Mouse (Mus musculus) lung, postnatal 14 days (tissue): ENCODE data around the gene Krt7.

Experiments used
- DNase-seq: peaks from one replicate; pipeline ENCODE4 v3.0.0; 2021

Gene Krt7

DNA sequence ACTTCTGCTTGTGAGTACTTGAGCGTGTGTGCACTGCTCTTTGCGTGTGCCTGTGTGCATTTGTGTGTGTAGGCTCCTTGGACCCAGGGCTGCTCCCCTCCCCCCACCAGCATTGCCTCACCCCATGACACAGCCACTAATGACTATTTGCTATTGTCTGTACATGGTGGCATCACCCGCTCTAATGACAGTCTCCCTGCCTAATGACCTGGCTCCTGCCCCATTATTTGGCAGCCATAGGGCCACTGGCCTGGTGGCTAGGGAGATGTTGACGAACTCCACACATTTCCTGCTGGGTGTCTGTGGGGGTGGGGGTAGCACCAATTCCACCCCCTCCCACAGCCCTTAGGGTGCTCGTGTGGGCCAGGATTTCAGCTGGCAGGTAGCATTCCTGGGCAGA lies 32.2 kb upstream of the Krt7 start:
- no peak for DNase-seq

DNA sequence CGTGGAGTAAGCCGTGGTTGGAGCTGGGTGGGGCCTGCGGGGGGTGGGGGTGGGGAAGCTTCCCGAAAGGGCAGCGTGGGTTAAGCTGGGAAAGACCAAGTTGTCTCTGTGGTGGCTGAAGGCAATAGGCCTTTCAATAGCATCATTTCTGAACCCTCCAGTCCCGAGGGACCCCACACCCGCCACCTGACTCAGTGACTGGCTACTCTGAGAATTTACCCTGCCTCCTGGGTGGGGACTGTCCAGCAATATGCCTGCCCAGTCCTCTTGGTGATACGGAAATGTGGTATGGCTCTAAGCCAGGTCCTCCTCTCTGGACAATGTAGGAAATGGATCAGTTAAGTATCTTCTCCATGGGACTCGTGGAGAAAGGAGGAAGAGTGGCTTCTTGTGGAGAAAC lies 29.1 kb upstream of the Krt7 start:
- peak; percentile 77 for DNase-seq

DNA sequence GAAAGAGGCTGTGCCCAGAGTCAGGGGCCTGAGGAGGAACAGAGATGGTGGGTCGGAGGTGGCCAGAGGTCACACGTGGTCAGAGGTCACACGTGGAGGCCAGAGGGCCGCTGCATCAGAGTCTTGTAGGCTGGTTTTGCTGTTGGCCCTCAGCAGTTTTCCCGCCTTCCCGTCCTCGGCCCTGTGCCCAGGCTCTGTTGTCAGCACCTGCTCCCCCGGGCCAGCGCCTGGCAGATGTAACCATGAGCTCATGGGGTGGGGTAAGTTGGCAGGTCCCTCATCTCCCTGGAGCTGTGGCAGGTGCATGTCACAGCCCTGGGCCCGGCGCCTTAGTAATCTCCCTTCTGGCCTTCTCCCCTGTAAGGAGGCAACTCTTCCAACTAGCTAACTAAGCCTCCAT lies 28.0 kb upstream of the Krt7 start:
- no peak for DNase-seq

DNA sequence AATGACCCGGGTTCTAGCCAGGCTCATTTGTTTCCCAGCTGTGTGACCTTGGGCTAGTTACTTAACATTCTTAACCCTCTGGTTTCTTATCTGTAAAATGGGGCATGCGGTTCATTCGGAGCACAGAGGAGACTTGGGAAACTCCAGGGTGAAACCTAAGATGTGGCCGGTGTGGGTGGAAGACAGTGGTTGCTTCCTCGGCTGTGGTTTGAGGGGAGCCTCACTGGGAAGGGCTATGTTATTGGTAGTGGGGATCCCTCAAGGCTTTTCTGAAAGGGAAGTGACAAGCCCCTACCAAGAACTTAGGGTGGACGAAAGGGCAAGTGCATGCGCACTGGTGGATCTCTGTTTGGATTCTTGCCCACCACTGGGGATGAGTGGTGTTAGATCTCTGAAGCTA lies 26.2 kb upstream of the Krt7 start:
- no peak for DNase-seq

DNA sequence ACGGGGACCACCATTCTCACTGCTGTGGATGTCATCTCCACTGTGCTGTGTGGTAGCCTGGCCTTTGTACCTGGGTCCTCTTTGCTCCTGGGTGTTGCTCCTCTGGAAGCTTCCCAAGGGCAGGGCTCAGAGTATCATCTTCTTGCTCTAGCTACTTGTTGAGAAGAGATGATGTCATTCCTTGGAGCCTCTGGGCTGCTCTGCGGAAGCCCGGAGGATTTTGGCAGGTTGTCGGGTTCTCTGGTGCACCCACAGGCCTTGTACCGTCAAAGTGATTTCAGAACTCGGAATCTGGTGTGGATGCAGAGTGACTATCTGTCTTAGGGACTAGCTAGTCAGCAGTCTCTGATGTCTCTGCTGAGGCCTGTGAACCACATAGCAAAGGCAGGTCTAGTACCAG lies 25.8 kb upstream of the Krt7 start:
- DNase-seq: no peak

DNA sequence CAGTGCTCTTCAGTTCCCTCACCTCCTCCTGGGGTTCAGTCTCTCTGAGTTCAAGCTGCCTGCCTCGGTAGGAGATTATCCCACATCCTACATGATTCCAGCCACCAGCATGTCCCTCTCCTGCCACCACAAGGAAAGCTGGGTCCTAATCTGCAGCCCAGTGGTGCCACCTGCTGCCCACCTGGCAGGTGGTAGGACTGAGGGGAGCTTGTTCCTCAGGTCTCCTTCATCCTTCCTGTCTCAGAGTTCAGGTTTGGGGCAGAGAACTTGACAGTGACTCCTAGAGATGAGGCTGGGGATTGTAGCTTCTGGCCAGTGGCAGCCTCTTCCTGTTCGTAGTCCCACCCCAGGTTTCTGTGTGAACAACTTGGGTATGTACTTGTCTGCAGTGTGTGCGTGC lies 23.7 kb upstream of the Krt7 start:
- peak; percentile 69 for DNase-seq

DNA sequence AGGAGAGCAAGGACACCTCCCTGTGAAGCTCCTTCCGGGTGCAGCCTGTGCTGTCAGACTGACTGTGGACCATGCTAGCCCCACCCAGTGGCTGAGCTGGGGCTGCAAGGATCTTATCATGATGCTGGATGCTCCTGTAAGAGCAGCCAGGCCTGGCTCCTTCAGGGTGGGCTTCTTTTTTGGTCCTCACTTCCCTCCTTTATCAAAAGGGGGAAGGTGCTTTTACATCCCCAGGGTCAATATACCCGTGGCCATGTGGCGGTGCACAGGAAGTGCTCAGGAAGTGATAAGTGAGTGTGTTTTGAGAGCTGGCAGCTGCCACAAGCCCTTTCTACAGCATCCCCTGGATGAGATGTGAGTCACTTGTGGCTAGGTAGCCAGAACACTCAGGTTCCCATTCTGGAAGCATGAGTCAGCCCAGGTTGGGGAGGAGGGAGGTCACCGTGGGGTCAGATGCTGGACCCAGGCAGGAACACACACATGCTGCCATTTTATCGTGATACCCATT lies 22.8 kb upstream of the Krt7 start:
- peak; percentile 55 for DNase-seq

DNA sequence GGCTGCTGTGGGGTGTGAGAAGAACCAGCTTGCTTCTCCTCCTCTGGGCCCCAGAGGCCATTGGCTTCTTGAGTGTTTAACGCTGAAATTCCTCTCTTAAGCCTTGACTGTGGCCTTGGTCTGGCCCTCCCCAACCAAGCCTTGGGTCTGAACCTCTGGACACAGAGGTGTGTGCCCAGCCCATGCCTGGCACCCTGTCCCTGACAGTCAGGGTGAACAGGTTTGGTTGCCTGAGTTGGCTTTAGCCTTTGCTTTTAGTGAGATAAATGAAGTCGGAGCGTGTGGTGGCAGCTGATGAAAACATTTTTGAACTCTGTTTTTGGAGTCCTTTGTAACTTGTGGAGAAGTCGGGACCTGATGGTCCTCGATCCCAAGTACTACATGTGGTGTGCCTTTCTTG lies 20.6 kb upstream of the Krt7 start:
- no peak for DNase-seq

DNA sequence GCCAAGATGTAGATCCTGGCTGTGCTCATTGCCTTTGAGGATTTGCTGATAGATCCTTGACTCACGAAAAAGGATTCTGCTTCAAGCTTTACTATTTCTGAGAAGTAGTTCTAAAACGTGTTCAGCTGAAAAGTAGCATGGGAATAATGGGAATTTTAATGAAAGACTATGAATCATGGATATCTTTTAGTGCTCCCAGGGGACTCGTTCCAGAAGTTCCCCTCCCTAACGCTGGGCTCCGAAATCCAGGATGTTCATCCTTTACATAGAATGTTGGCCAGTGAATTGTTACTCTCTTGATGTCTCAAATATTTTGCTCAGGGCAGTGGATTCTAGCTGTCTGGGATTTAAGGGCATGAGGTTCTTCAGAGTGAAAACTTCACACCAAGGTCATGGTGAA lies 18.6 kb upstream of the Krt7 start:
- no peak for DNase-seq

DNA sequence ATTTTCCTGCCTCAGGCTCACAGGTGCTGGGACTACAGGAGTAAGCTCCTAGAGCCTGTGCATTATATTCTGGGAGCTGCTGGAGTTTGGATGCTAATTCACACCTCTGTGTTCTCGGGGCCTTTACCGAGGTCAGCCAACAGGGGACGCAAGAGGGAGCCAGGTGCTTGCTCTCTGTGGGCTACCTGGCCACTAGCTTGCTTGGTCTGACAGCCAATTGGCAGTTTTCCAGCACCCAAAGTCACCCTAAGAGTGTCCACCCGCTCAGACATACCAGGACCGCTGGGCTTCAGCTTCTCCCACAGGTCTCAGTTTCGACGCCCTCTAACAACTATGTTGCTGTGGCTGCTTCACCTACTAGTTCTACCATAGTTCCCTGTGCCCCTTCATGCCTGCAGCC lies 15.9 kb upstream of the Krt7 start:
- no peak for DNase-seq

DNA sequence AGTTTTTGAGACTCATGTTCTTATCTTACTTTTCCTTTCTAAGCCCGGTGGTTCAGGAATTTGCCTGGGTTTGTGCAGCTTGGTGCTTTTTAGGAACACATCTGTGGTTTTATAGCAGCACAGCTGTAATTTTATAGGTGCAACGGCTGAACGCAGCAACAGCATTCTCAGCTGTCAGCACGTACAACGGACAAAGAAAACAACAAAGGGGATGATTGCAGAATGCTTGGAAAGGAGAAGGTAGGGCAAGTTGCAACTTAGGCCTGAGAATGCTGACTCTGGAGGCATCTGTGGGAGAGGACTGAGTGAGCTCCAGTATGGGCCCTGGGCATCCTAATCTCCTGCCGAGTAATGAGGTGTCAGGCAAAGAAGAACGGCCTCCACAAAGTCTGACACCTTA lies 14.4 kb upstream of the Krt7 start:
- no peak for DNase-seq

DNA sequence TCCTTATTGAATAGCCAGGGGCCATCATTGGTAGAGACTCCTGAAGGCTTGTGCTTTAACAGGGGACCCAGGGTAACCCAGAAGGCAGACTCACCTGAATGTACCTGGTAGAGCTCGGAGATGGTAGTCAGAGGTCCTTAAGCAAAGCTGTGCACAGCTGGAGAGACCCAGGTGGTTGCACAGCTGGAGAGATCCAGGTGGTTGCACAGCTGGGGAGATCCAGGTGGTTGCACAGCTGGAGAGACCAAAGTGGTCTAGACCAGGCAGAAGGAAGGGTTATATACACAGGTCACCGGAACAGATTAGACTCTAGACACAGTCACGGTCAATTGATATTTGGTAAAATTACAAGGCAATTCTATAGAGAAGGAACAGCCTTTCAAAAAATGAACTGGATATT lies 13.9 kb upstream of the Krt7 start:
- no peak for DNase-seq

DNA sequence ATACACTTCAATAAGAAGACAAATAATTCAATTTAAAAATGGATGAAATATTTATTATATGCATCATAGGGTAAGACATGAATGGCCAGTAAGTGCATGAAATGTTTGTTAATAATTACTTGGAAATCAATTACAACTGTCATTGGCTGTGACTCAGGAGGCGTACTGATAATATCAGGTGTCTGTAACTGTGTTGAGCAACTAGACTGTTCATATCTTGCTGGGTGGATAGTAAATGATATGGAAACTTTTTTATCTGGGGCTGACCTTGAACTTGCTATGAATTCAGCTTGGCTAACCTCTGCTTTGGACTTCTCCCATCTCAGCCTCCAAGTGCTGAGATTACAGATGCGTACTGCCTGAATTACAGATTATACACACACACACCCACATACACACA lies 13.2 kb upstream of the Krt7 start:
- DNase-seq: no peak

DNA sequence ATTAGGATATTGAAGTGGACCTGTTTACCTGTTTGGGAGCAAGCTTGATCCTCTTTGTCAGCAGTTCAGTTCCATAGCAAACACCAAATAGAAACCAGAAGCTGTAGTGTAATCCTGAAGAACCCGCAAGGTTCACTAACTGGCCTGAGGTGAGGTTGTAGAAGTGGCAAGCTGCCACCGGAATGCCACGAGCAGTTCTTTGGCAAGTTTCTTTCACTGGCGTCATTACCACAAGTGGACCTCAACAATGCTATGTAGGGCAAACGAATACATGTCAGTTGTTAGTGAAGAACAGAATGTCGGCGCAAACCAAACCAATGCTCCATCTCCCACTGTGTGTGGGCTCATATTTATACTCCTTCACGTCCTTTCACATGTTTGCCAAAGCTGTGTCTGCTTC lies 12.6 kb upstream of the Krt7 start:
- peak; percentile 64 for DNase-seq

DNA sequence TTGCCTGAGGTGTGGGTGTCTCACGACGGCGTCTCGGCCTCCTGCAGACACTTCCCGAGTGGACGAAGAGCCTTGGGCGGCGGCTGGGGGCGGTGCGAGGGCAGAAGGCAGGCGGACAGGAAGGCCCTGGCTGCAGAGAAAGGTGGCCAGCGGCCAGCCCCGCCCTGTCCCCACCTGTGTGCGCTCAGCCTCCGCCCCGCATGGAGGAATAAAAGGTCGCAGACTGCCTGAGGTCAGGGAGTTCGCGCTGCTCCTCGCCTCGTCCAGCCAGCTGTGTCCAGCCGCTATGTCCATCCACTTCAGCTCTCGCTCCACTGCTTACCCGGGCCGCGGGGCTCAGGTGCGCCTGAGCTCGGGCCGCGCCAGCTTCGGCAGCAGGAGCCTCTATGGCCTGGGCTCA lies 1.3 kb downstream of the Krt7 start:
- peak; percentile 76 for DNase-seq

DNA sequence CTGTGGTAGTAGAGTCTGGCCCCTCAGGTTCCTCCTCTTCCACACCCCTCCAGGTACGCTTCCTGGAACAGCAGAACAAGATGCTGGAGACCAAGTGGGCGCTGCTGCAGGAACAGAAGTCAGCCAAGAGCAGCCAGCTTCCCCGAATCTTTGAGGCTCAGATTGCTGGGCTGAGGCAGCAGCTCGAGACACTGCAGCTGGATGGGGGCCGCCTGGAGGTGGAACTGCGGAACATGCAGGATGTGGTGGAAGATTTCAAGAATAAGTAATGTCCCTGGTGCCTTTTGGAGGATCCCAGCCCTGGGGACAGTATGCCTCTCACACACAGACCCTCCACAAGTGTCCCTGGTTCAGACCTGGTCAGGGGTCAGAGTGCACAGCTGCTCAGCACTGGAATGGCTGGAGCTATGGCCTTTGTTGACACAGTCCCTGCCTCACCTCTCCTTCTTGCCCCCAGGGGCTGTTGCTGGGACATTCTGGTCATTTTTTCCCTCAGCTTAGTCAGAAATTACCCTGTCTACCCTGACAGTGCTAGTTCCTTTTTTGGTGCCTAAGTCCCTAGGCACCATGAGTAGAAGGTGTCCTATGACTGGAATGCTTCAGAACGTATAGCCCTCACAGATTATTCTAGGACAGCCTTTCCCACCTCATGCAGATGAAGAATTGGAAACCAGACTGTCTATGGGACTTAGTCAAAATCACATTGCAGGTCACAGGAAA lies 3.2 kb downstream of the Krt7 start:
- DNase-seq: no peak

DNA sequence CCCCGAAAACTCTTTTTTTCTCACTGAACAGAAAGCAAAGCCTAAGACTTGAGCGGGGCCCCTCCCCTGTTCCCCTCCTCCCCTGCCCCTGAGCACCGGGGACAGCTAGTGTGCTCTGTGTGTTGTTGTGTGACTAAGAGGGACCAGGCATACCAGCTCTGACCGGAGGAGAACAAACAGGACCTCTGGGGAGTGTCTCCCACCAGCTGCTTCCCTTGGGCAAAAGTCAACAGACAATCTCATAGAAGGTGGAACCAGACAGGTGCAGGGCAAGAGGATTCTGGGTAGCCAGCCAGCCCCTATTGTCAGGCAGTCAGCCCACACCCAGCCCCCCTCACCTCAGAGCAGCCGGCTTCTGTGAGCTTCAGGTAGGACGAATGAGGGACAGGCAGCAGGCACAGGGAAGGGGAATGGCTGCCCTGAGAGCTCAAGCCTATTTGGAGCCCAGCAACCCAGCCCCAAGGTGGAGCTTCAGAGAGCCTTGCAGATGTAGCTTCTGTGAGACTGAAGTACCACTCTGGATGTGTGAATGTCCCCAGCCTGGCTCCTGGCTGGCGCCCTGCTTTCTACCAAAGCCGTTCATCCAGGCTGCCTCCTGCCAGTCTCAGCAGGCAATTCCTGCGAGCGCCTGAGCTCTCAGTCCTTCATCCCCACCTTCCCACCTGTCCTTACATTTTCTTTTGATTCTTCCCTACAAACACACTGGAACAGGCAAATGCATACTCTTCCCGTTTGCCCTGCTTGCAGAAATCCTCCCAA lies 4.1 kb downstream of the Krt7 start:
- no peak for DNase-seq

DNA sequence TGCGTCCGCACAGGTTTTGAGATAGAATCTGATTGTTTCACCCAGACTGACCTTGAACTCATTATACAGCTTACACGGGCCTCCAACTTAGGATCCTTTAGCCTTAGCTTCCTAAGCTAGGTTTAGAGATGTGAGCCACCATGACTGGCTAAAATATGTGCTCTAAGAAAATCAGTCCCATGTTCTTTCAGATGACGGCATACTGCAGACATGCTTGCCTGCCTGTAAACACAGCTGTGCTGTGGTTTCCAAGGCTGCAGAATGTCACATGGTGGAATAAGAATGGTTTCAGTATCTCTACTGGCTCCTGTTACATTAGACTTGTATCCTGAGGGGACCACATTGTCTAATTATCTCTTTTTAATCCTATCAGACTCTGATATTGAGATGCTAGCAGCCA lies 8.1 kb downstream of the Krt7 start:
- DNase-seq: no peak

DNA sequence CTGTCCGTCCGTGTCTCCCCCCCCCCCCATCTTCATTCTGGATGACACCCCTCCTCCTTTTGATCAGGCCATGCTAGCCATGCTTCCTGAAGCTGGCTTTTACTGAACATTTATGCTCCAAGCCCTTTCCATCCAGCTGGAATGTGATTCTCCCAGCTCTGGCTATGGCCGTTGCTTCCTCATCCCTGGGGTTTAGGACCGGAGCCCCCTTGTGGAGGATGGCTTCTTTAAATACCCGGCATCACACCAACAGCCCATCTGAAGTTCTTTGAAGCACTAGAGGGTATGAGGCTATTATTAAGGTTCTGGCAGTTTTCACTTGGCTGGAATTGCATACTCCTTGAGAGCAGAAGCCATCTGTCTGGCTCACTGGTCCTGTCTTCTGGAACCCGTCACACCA lies 10.1 kb downstream of the Krt7 start:
- DNase-seq: peak; percentile 46

DNA sequence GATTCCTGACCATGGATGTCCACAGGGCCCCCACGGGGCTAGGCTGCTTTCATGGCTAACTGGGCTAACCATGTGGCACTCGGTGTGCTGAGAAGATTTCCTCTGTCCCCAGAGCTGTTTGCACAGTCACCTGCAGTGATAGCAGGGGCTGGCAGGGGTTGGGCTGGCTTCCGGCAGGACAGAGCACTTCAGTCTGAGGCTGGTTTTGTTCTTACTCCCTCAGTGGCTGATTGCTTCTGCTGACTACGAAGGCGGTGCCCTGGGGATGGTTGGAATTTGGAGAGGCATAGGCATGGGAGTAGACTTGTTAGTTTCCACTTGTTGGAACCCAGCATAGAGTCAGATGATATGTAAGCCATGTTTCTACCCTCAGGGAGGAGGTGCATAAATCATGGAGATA lies 14.1 kb downstream of the Krt7 start:
- DNase-seq: peak; percentile 36

DNA sequence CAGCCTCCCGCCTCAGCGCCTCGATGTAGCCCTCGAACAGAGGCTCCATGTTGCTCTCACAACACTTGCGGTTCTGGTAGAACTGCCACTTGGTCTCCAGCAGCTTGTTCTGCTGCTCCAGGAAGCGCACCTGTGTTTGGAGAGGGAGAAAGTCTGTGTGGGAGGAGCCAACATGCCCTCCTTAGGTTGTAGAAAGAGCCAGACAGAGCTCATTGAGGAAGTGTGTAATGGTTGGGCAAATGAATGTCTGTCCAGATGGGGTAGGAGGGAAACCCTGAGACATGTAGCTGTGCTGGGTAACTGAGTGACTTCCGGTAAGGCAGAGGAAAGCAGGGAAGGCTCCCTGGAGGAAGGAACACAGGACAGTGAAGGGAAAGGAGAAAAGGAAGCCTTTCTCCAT lies 25.8 kb downstream of the Krt7 start:
- DNase-seq: no peak

DNA sequence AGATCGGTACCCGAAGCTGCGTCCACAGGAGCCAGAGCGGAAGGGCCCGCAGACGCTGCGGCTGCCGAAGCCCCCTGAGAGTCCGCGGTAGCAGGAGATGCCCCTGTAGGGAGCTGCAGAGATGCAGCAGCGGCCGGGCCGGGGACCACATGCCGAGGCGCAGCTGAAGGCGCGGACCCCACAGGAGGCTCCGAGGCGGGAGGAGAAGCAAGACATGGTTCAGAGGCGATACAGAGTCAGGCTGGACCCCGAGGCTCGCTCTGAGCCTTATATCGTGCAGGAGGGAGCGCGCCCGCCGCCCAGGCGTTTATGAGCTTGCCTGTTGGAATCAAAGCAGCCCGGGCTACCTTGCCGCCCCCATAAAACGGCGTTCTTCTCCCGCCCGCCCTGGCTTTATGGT lies 27.7 kb downstream of the Krt7 start, which contains the start of gene Krt87:
TSS of gene Krt87 (minus strand) at position 250 of the 400 bp plus-strand sequence.
- DNase-seq: no peak

DNA sequence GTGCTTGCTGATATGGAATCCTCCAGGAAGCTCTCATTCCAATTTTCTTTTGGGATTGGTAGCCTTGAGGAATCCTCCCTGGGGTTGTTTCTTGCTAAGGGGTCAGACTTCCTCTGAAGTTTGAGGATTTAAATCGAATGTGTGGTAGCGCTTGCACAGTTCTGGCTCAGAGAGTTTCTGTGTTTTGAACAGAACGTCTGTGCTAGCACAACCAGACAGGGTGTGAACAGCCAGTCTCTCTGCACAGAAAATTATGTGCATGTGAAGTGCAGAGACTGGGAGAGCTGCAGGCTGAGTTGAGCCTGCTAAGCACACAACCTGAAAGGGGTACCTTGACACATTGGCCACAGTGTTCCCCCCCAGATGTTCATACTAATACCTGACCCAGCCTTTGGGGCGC lies 30.0 kb downstream of the Krt7 start:
- DNase-seq: no peak

DNA sequence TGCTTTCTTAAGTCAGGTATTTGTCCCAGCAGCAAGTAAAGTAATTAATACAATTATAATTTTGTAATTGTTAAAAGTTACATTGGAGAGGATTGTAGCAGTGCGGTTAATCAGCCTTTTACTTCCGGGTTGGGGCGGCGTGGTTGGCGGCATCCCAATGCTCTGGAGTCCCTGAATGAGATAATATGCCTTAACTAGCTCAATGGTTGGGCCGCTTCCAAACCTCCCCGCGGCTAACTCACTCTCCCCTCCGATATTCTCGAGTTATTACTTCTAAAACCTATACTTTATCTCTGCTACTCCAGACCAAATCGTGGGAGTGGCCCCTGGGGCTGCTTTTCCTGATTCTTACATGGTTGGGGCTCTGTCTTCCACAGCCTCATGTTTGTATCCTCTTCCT lies 35.7 kb downstream of the Krt7 start:
- no peak for DNase-seq

DNA sequence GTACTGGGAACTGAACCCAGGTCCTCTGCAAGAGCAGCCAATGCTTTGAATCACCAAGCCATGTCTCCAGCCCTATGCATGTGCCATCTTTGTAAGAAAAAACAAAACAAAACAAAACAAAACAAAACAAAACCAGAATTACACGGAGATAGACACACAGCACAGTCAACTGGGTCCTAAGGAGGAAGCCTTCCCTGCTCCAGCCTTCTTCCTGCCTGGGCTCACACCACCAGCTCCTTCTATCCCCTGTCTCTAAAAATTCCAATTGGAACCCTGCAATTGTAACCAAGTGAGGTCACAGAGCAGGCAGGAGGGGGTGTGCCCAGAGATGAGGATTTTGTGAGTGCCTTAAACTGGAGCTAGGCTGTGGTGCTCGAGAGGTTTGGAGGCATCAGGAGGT lies 36.6 kb downstream of the Krt7 start, which contains the start of gene Krt88:
TSS of gene Krt88 (plus strand) at position 301 of the 400 bp plus-strand sequence.
- no peak for DNase-seq
